Mouse (Mus musculus) heart, adult 2 months (tissue): ENCODE data around the gene Sycn.

ENCODE experiments used
- CTCF ChIP-seq: fragments of 200-600 bp; IDR thresholded peaks from 2 replicates; pipeline ENCODE4 v1.8.1; 2022; ENCODE audit warnings: antibody characterized with exemption, mild to moderate bottlenecking, moderate library complexity
- POLR2A ChIP-seq: fragments of 200-500 bp; IDR thresholded peaks from 2 replicates; pipeline ENCODE4 v1.6.1; 2011; ENCODE audit warnings: mild to moderate bottlenecking, low read depth, low read length, control low read depth; ENCODE audit not compliant: insufficient read depth

GRCm38 (mm10) chr7:28572689-28573088 is 32.0 kb downstream of the Sycn start:
- TF ChIP-seq CTCF (no peak), POLR2A (no peak)
